Mouse (Mus musculus) cerebellum, adult 8-10 months (tissue): ENCODE measurements around the gene Csmd2.

Source experiments
- DNase-seq: peaks from one replicate; pipeline ENCODE4 v3.0.0; 2022

Csmd2 gene

GRCm38 (mm10) chr4:128259211-128259610, 271.6 kb downstream of the Csmd2 start:
- DNase-seq = no peak

DNA sequence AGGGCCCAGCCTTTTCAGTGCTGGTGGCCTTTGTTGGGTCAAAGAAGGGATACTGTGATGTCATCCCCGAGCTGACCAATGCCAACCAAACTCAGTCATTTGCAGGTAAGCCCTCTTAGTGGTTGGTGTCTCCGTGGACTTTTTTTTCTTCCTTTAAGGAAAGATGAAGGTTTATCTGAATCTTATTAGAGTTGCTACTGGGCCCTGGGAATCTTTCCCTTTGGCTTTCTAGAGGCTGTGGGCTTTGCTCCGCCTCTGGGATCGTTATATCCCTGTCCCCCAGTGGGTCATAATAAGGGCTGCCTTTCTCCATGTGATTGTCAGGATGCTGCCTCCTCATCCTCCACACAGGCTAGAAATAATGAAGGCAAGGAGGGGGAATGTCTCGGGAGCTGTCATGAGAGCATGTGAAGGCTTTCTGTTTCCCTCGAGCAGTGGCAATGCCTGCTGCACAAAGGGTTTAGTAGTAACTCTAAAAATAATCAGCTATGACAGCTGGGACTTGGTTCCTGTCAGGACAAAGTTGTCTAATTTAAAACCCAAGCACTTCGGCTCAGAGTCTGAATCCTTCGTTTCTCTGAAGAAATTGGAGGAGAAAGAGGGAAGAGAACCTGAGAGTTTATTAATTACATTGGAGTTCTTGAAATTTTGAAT, 273.4 kb downstream of the Csmd2 start, which contains the start of gene Hmgb4:
Gene Hmgb4, minus strand, starts transcription at position 51 of the 654 bp plus-strand sequence.
- no peak for DNase-seq

- no peak for DNase-seq
Measured at GRCm38 (mm10) chr4:128264491-128264890, 276.8 kb downstream of the Csmd2 start.

- DNase-seq = no peak
Measured at GRCm38 (mm10) chr4:128265341-128265740, 277.7 kb downstream of the Csmd2 start.

GRCm38 (mm10) chr4:128269261-128269875, 281.7 kb downstream of the Csmd2 start:
- no peak for DNase-seq

DNA sequence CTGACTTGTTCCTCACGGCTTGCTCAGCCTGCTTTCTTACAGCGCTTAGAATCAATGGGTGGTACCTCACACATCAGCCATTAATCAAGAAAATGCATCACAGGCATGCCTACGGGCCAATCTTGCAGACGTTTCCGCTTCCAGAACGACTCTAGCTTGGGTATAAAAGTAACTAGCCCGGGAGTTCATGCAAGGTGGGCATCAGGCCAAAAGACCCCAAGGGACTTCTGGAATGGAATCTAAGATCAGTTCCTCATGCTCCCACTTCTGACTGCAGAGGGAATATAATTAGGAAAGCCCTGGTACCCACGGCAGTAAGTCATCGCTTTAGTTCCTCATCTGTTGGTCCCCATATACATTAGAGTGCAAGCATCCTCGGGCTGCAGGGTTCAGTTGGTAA, 282.5 kb downstream of the Csmd2 start:
- no peak for DNase-seq

DNA sequence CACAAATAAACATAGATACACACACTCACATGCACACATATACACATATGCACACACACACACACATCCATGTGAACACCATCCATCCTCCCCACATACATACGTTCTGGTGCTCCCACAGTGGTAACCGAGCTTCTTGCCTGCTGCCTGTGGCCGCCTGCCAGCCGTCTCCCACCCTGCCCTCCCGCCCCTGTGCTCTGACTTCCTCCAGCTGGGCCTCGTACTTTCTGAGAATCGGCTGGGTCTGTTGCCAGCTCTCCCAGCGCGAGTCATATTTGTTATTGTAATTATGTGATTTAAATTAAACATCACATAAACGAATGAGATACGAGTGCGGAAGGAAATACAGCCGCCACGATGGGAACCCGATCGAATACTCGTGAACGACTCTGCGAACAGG, 283.3 kb downstream of the Csmd2 start:
- DNase-seq = no peak

GRCm38 (mm10) chr4:128272501-128272900, 284.8 kb downstream of the Csmd2 start:
- peak; percentile 13 for DNase-seq

DNA sequence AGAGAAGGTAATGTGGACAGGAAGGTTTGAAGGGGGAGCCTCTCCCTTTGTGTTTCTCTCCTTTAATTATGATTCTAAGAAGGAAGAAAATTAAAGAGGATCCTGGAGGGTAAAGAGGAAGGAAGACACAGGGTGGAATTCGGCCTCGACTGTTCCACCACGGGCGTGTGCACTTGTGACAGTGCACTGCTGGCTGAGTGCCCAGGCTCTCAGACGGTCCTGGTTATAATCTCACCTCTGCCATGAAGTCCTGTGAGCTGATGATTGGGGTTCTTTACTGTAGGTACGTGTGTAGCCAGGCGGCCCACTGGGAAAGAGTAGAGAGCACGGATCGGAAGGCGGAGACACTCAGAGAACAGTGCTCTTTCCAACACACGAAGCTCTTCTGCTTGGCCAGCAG, 285.5 kb downstream of the Csmd2 start:
- DNase-seq = no peak

DNA sequence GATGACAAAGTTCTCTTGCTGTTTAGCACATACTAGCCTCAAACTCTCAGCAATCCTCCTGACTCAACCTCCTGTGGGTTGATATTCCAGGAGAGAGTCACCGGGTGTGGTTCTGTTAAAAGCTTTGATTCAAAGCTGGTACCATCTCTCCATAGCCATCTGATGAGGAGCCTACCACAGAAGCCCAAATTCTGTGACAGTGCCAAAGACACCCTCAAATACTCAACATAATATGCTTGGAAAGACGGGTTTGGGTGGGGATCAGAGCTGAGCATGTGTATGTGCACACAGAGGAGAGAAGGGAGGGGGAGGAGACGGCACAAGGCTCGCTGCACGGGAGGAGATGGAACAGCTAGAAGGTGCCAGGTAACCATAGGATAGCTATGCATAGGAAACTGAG, 287.5 kb downstream of the Csmd2 start:
- no peak for DNase-seq

- no peak for DNase-seq
Measured at GRCm38 (mm10) chr4:128275586-128275985, 287.9 kb downstream of the Csmd2 start.

- DNase-seq = no peak
Measured at GRCm38 (mm10) chr4:128285009-128285408, 297.4 kb downstream of the Csmd2 start.

GRCm38 (mm10) chr4:128288095-128288494, 300.4 kb downstream of the Csmd2 start:
- DNase-seq = no peak

GRCm38 (mm10) chr4:128304049-128304448, 316.4 kb downstream of the Csmd2 start:
- DNase-seq = no peak

- DNase-seq = no peak
Measured at GRCm38 (mm10) chr4:128306011-128306410, 318.4 kb downstream of the Csmd2 start.

- no peak for DNase-seq
Measured at GRCm38 (mm10) chr4:128315328-128315727, 327.7 kb downstream of the Csmd2 start.

- DNase-seq = no peak
Measured at GRCm38 (mm10) chr4:128317951-128318350, 330.3 kb downstream of the Csmd2 start.

- peak; percentile 21 for DNase-seq
Measured at GRCm38 (mm10) chr4:128325511-128325910, 337.9 kb downstream of the Csmd2 start.

- no peak for DNase-seq
Measured at GRCm38 (mm10) chr4:128326755-128327154, 339.1 kb downstream of the Csmd2 start.

- no peak for DNase-seq
Measured at GRCm38 (mm10) chr4:128327421-128327820, 339.8 kb downstream of the Csmd2 start.

- DNase-seq = peak; percentile 26
Measured at GRCm38 (mm10) chr4:128330519-128330918, 342.9 kb downstream of the Csmd2 start.

- no peak for DNase-seq
Measured at GRCm38 (mm10) chr4:128340457-128340856, 352.8 kb downstream of the Csmd2 start.

GRCm38 (mm10) chr4:128341315-128341714, 353.7 kb downstream of the Csmd2 start:
- no peak for DNase-seq

DNA sequence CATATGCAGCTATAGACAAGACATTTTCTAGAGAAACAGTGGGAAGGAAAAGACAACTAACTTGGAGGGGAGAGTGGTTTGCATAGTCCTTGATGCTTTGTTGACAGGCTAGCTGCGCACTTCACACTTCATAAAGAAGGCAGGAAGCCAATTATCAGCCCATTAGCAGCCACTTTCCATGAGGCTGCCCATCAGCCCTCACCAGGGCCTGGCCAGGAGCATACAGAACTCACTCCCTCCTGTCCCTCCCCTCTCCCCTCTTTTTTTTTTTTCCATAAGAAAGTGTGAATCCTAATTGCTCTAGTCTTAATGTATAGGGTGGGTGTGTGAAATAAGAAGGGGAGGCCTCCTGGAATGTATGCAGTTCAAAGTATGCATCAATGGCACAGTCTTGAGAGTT, 354.6 kb downstream of the Csmd2 start:
- no peak for DNase-seq

DNA sequence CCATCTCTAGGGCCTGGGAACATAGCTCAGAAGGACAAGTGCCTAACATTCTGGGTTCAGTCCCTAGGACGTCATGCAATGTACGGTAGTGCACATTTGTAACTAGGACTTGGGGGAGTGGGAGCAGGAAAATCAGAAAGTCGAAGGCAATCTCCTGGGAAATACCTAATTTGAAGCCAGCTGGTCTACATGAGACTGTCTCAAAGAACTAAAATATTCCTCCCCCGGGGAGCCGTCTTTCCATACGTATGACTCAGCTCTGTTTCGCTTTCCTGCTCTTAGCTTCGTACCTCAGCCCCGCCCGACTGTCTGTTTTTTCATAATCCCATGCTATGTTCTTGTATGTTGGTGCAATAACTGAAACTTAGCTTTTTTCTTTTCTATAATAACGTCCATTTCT, 371.1 kb downstream of the Csmd2 start:
- no peak for DNase-seq
